Mouse (Mus musculus): ENCODE data around the gene Esyt1. TPM values are rescaled to one million over a fixed set of nuclear protein-coding genes. Genes with fewer than 3 reads are reported as not detected.
"Not testable (repeated sequence)": the region's sequence is repeated elsewhere in the genome, so short reads cannot be mapped to it uniquely, and the experiment has no call there.

The Esyt1 gene
- polyA plus RNA-seq, 1 experiment = not detected

DNA sequence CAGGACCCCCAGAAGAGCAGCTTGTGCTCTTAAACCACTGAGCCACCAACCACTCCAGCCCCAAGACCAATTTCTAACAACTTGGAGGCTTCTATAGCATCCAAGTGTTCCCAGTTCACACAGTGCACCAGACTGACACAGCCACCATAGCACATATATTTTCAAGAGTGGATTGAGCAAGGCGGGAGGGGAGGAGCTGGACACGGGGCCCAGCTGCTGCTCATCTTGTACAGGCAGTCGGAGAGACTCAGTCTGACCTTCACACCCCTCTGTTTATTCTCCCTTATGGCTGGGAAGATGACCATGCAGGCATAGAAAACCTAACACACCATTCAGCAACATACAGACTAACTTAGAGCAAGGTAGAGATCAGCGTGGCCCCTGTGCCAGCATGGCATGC lies 15.8 kb downstream of the Esyt1 start:
- Histone ChIP-seq H3K4me1 (ENCODE audit: control insufficient read depth, insufficient read depth, low read length) (no peaks in the 10 kb centered on the region), H3K4me3 (ENCODE audit: insufficient read depth, low read depth, low read length) (no peak overlapping the region), H3K27ac (ENCODE audit: insufficient read depth, low read depth, low read length) (no peak overlapping the region)
- TF ChIP-seq POLR2A (IDR thresholded peaks at IDR 0.05; ENCODE audit: insufficient read depth, low read depth, low read length) (no peak), CTCF (IDR thresholded peaks at IDR 0.05; ENCODE audit: insufficient read depth, low read depth, low read length) (no peak)
- WGBS = 84% methylated on average over 4 of the region's 4 CpGs

DNA sequence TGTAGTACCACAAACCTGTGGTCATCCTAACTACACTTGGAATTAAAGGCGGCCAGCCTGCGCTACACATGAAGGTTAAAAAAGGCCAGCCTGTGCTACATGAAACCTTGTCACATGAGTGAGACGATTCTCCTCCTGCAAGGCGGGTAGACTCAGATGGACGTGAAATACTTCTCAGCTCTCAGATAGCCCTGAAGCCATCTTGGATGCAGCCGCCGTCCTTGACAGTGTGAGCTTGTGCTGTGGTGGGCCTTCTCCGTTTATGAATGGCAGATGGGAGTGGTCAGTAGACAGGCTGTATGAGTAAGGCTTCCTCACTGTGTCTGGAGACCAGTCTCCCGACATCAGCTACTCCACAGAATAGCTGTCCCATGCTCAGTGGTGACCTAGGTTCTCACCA lies 16.5 kb downstream of the Esyt1 start:
- WGBS = 89% methylated on average over 9 of the region's 9 CpGs
- 0 out of 2 replicates have a peak, but pooled peaks cover 4% of the 10 kb centered on the region for H3K4me1 ChIP-seq (ENCODE audit: control insufficient read depth, insufficient read depth, low read length)
- no peak for TF ChIP-seq CTCF (IDR thresholded peaks at IDR 0.05; ENCODE audit: insufficient read depth, low read depth, low read length)
- no peak for TF ChIP-seq POLR2A (IDR thresholded peaks at IDR 0.05; ENCODE audit: insufficient read depth, low read depth, low read length)
- H3K27ac ChIP-seq (ENCODE audit: insufficient read depth, low read depth, low read length) = no peak overlapping the region
- H3K4me3 ChIP-seq (ENCODE audit: insufficient read depth, low read depth, low read length) = no peak overlapping the region

DNA sequence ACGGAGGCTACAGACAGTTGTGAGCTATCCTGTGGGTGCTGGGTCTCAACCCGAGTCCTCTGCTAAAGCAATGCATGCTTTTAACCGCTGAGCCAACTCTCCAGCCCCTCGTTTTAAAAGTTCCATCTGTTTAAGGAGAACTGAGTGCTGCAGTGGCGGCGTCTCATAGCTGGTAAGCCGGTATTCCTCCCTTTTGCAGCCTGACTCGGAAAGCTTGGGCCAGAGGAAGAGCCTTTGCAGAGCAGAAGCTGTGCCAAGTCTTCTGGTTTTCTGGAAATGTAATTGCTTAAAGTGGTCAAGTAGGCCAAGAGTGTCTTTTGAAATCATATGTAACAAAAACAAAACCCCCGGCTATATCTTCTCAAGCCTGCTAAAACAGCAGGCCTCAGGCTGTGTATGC lies 17.4 kb downstream of the Esyt1 start:
- TF ChIP-seq CTCF (IDR thresholded peaks at IDR 0.05; ENCODE audit: insufficient read depth, low read depth, low read length) (no peak), POLR2A (IDR thresholded peaks at IDR 0.05; ENCODE audit: insufficient read depth, low read depth, low read length) (no peak)

DNA sequence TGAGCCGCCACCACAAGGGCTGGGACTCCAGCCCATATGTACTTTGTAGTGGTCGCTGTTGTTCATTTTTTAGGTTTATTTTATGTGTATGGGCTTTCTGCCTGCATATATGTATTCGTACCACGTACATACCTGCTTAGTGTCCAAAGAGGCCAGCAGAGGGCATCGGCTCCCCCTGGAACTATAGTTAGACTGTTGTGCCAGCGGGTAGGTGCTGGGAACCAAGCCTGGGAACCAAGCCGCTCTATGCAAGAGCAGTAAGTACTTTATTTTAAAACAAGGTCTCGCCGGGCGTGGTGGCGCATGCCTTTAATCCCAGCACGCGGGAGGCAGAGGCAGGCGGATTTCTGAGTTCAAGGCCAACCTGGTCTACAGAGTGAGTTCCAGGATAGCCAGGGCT lies 19.7 kb downstream of the Esyt1 start:
- Histone ChIP-seq H3K4me3 (ENCODE audit: insufficient read depth, low read depth, low read length) (no peak overlapping the region), H3K27ac (ENCODE audit: insufficient read depth, low read depth, low read length) (no peak overlapping the region), H3K4me1 (ENCODE audit: control insufficient read depth, insufficient read depth, low read length) (0 out of 2 replicates have a peak, but pooled peaks cover 4% of the 10 kb centered on the region)
- TF ChIP-seq CTCF (IDR thresholded peaks at IDR 0.05; ENCODE audit: insufficient read depth, low read depth, low read length) = no peak
- TF ChIP-seq POLR2A (IDR thresholded peaks at IDR 0.05; ENCODE audit: insufficient read depth, low read depth, low read length) = no peak
- 98% methylated on average over 14 of the region's 14 CpGs for WGBS

More for the DNA sequence above, 17.4 kb downstream of the Esyt1 start:
- Histone ChIP-seq H3K4me1 (ENCODE audit: control insufficient read depth, insufficient read depth, low read length) (0 out of 2 replicates have a peak, but pooled peaks cover 4% of the 10 kb centered on the region), H3K27ac (ENCODE audit: insufficient read depth, low read depth, low read length) (no peak overlapping the region), H3K4me3 (ENCODE audit: insufficient read depth, low read depth, low read length) (no peak overlapping the region)
- 76% methylated on average over 9 of the region's 9 CpGs for WGBS

DNA sequence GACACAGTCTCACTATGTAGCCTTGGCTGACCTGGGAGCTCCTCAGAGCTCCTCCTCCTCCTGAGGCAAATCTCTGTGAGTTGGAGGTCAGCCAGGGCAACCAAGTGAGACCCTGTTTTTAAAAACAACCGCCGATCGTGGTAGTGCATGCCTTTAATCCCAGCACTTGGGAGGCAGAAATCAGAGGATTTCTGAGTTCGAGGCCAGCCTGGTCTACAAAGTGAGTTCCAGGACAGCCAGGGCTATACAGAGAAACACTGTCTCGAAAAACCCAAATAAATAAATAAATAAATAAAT lies 20.4 kb downstream of the Esyt1 start:
- H3K4me3 ChIP-seq (ENCODE audit: insufficient read depth, low read depth, low read length); H3K4me1 ChIP-seq (ENCODE audit: control insufficient read depth, insufficient read depth, low read length); H3K27ac ChIP-seq (ENCODE audit: insufficient read depth, low read depth, low read length): not testable (repeated sequence)
- WGBS = 76% methylated on average over 5 of the region's 5 CpGs

DNA sequence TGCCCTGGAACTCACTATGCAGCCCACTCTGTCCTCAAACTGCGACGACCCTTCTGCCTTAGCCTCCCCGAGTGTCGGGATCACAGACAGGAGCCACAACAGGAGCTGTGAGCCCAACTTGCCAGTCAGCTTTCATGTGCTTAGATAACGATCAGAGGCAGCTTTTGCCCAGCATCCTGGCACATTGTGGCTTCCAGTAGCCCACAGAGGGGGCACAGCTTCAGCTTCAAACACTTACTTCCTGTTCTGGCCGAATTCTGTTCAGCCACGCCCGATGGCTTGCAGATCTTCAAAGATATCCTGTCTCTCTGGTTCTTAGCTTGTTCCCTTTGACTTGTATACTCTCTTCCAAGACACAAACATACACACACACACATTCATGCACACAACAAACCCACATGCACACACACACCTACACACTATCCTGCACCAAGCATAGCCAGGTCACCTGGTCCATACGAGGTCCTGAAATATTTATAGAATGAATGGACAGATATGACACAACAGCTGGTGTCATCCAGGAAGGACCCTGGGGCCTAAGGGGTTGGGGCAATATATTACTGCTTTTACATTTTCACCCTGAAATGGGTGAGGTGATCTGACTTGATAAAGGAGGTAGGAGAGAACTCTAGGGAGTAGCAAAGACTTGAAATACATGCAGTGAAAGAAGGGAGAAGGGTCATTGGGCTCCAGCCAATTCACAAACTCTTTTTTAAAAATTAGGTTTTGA lies 20.9 kb downstream of the Esyt1 start:
- 71% methylated on average over 9 of the region's 9 CpGs for WGBS
- no peak for TF ChIP-seq CTCF (IDR thresholded peaks at IDR 0.05; ENCODE audit: insufficient read depth, low read depth, low read length)
- no peak for TF ChIP-seq POLR2A (IDR thresholded peaks at IDR 0.05; ENCODE audit: insufficient read depth, low read depth, low read length)
- Histone ChIP-seq H3K4me1 (ENCODE audit: control insufficient read depth, insufficient read depth, low read length) (0 out of 2 replicates have a peak, but pooled peaks cover 4% of the 10 kb centered on the region), H3K27ac (ENCODE audit: insufficient read depth, low read depth, low read length) (no peak overlapping the region; the same call in 1 of the 2 replicates), H3K4me3 (ENCODE audit: insufficient read depth, low read depth, low read length) (no peak overlapping the region)

DNA sequence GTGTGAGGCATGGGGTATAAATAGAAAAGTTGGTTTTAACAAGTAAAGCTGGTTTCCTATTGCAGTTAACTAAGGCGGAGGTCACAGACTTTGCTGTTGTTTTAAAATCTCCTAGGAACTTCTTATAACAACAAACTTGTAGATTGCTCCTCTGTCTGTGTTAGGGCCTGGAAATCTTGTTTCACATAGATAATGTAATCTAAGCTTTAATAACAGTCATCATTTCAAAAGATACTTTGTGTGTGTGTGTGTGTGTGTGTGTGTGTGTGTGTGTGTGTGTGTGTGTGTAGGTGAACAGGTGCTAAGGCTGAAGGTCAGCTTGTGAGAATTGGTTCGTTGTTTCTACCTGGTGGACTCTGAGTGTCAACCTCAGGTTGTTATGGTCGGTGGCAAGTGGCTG lies 21.7 kb downstream of the Esyt1 start:
- no peak overlapping the region for H3K27ac ChIP-seq (ENCODE audit: insufficient read depth, low read depth, low read length)
- 0 out of 2 replicates have a peak, but pooled peaks cover 4% of the 10 kb centered on the region for H3K4me1 ChIP-seq (ENCODE audit: control insufficient read depth, insufficient read depth, low read length)
- TF ChIP-seq POLR2A (IDR thresholded peaks at IDR 0.05; ENCODE audit: insufficient read depth, low read depth, low read length) (no peak), CTCF (IDR thresholded peaks at IDR 0.05; ENCODE audit: insufficient read depth, low read depth, low read length) (no peak)
- no peak overlapping the region for H3K4me3 ChIP-seq (ENCODE audit: insufficient read depth, low read depth, low read length)
- 86% methylated on average over 3 of the region's 3 CpGs for WGBS

DNA sequence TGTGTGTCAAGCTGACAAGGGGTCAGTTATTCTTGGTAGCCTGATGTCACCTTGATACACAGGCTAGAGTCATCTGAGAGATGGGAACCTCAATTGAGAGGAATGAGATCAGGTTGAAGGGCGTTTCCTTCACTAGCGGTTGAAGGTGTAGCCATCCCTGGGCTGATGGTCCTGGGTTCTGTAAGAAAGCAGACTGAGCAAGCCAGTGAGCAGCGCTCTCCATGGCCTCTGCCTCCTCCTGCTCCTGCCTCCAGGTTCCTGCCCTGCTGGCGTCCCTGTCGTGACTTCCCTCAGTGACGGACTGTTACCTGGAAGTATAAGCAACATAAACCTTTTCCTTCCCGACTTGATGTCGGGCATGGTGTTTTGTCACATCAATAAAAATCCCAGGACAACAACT lies 22.1 kb downstream of the Esyt1 start:
- no peak overlapping the region for H3K4me3 ChIP-seq (ENCODE audit: insufficient read depth, low read depth, low read length)
- H3K27ac ChIP-seq (ENCODE audit: insufficient read depth, low read depth, low read length) = no peak overlapping the region
- TF ChIP-seq CTCF (IDR thresholded peaks at IDR 0.05; ENCODE audit: insufficient read depth, low read depth, low read length) (no peak), POLR2A (IDR thresholded peaks at IDR 0.05; ENCODE audit: insufficient read depth, low read depth, low read length) (no peak)
- 0 out of 2 replicates have a peak, but pooled peaks cover 4% of the 10 kb centered on the region for H3K4me1 ChIP-seq (ENCODE audit: control insufficient read depth, insufficient read depth, low read length)
- 80% methylated on average over 8 of the region's 8 CpGs for WGBS

DNA sequence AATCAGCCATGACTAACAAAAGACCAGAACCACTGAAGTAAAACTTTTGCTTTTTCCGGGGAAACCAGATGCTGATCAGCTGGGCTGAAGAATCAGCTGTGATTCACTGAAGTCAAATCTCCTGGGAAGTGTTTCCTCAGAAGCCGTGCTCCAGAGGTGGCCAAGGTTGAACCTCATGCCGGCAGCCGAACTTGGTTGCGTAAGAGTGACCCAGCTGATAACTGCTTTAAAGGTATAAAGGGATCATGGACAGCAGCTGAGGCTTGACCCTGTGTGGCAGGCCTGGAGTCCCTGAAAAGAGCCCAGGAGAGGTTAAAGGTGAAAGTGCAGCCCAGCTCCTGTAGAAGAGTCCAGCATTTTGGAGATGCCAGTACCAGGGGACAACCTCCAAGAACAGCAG lies 23.3 kb downstream of the Esyt1 start:
- 0 out of 2 replicates have a peak, but pooled peaks cover 4% of the 10 kb centered on the region for H3K4me1 ChIP-seq (ENCODE audit: control insufficient read depth, insufficient read depth, low read length)
- H3K27ac ChIP-seq (ENCODE audit: insufficient read depth, low read depth, low read length) = no peak overlapping the region
- H3K4me3 ChIP-seq (ENCODE audit: insufficient read depth, low read depth, low read length) = no peak overlapping the region
- TF ChIP-seq POLR2A (IDR thresholded peaks at IDR 0.05; ENCODE audit: insufficient read depth, low read depth, low read length) (no peak), CTCF (IDR thresholded peaks at IDR 0.05; ENCODE audit: insufficient read depth, low read depth, low read length) (no peak)
- 74% methylated on average over 5 of the region's 5 CpGs for WGBS

Measured in olfactory bulb, adult 2 months (tissue).